Mouse (Mus musculus): ENCODE measurements around the gene Cst7.

DNA sequence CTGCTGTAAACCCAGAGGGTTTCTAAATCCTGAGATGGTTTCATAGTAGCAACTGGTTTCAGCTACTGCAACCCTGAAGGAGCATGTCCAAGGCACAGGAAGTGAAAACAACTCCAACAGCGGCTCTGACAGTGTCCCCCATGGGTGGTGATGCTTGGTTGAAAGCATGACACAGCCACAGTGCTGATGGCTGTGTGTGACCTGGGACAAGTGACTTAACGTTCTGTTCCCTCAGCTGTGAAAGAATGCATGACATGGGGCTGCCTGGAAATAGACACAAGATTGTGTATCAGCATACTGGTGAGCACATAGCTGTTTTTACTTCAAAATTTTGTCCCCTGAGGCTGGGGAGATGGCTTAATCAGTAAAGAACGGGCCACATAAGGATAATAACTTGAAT lies 51.5 kb downstream of the Cst7 start:
- TF ChIP-seq CHD2 (IDR thresholded peaks at IDR 0.05; ENCODE audit: low read depth, low read length) (no peak), HCFC1 (IDR thresholded peaks at IDR 0.05; ENCODE audit: borderline replicate concordance, insufficient read depth, low read length) (no peak), ZC3H11A (IDR thresholded peaks at IDR 0.05; ENCODE audit: borderline replicate concordance, low read depth, low read length) (no peak), MAFK (IDR thresholded peaks at IDR 0.05; ENCODE audit: insufficient read depth, low read depth, low read length) (no peak), ZNF384 (IDR thresholded peaks at IDR 0.05; ENCODE audit: low read depth, low read length) (no peak)

Measured in ES-E14 (cell line).